Mouse (Mus musculus): ENCODE measurements around the gene Tmem170b. TPM values are rescaled to one million over a fixed set of nuclear protein-coding genes. Genes with fewer than 3 reads are reported as not detected.
A peak's percentile ranks its signal among the peaks of the same experiment; 100 is the strongest.
"Not testable (repeated sequence)": the region's sequence is repeated elsewhere in the genome, so short reads cannot be mapped to it uniquely, and the experiment has no call there.

The Tmem170b gene
- polyA plus RNA-seq, 1 experiment from 2014 or later: 10.1 TPM

- Histone ChIP-seq H3K9ac (ENCODE audit: low read length) (no peak overlapping the region), H3K9me3 (replicated peaks; ENCODE audit: control insufficient read depth, low read length) (no peaks in the 10 kb centered on the region), H3K4me2 (ENCODE audit: low read depth, low read length) (no peak overlapping the region), H3K27ac (ENCODE audit: low read length) (no peak overlapping the region), H3K4me1 (ENCODE audit: control insufficient read depth, insufficient read depth, low read length) (peaks cover 9% of the 10 kb centered on the region; the same call in 1 of the 2 replicates), H3K36me3 (ENCODE audit: control insufficient read depth, insufficient read depth, low read length) (no peaks in the 10 kb centered on the region), H3K4me3 (replicated peaks; ENCODE audit: low read length) (no peak overlapping the region), H3K27me3 (ENCODE audit: control insufficient read depth, insufficient read depth, low read length) (no peaks in the 10 kb centered on the region)
- 90% methylated on average over 11 of the region's 11 CpGs for WGBS
- no peak for ATAC-seq (ENCODE audit: insufficient read depth, low FRiP score)
Measured at GRCm38 (mm10) chr13:41671136-41671705, 65.5 kb downstream of the Tmem170b start.

GRCm38 (mm10) chr13:41672904-41673303 is 67.2 kb downstream of the Tmem170b start:
- not testable (repeated sequence) for H3K9me3 ChIP-seq (replicated peaks; ENCODE audit: control insufficient read depth, low read length); H3K36me3 ChIP-seq (ENCODE audit: control insufficient read depth, insufficient read depth, low read length); H3K4me1 ChIP-seq (ENCODE audit: control insufficient read depth, insufficient read depth, low read length); H3K4me3 ChIP-seq (replicated peaks; ENCODE audit: low read length); H3K27me3 ChIP-seq (ENCODE audit: control insufficient read depth, insufficient read depth, low read length); H3K4me2 ChIP-seq (ENCODE audit: low read depth, low read length); H3K9ac ChIP-seq (ENCODE audit: low read length)
- peak overlapping the region; percentile 70 for H3K27ac ChIP-seq (ENCODE audit: low read length)
- 35% methylated on average over 4 of the region's 5 CpGs for WGBS
- peak; percentile 84 for ATAC-seq (ENCODE audit: insufficient read depth, low FRiP score)

GRCm38 (mm10) chr13:41673541-41673940 is 67.8 kb downstream of the Tmem170b start:
- no peak overlapping the region for H3K4me2 ChIP-seq (ENCODE audit: low read depth, low read length)
- 55% methylated on average over 4 of the region's 4 CpGs for WGBS
- H3K4me1 ChIP-seq (ENCODE audit: control insufficient read depth, insufficient read depth, low read length): peaks cover 9% of the 10 kb centered on the region; the same call in 1 of the 2 replicates
- no peak overlapping the region for H3K9ac ChIP-seq (ENCODE audit: low read length)
- no peaks in the 10 kb centered on the region for H3K9me3 ChIP-seq (replicated peaks; ENCODE audit: control insufficient read depth, low read length)
- H3K27ac ChIP-seq (ENCODE audit: low read length): peak overlapping the region; percentile 70; the same call in 1 of the 2 replicates
- no peaks in the 10 kb centered on the region for H3K36me3 ChIP-seq (ENCODE audit: control insufficient read depth, insufficient read depth, low read length)
- H3K27me3 ChIP-seq (ENCODE audit: control insufficient read depth, insufficient read depth, low read length): no peaks in the 10 kb centered on the region
- ATAC-seq (ENCODE audit: insufficient read depth, low FRiP score): no peak
- H3K4me3 ChIP-seq (replicated peaks; ENCODE audit: low read length): no peak overlapping the region

- not testable (repeated sequence) for H3K9me3 ChIP-seq (replicated peaks; ENCODE audit: control insufficient read depth, low read length); H3K4me2 ChIP-seq (ENCODE audit: low read depth, low read length); H3K36me3 ChIP-seq (ENCODE audit: control insufficient read depth, insufficient read depth, low read length); H3K9ac ChIP-seq (ENCODE audit: low read length); H3K27me3 ChIP-seq (ENCODE audit: control insufficient read depth, insufficient read depth, low read length); H3K4me3 ChIP-seq (replicated peaks; ENCODE audit: low read length); H3K4me1 ChIP-seq (ENCODE audit: control insufficient read depth, insufficient read depth, low read length)
- 74% methylated on average over 9 of the region's 9 CpGs for WGBS
- ATAC-seq (ENCODE audit: insufficient read depth, low FRiP score): peak; percentile 37; the same call in 1 of the 2 replicates
- H3K27ac ChIP-seq (ENCODE audit: low read length): 0 out of 2 replicates have a peak overlapping the region, but pooled peaks have one; percentile 14
Measured at GRCm38 (mm10) chr13:41674608-41675007, 68.9 kb downstream of the Tmem170b start.

GRCm38 (mm10) chr13:41675498-41675897 is 69.8 kb downstream of the Tmem170b start:
- peaks cover 9% of the 10 kb centered on the region; the same call in 1 of the 2 replicates for H3K4me1 ChIP-seq (ENCODE audit: control insufficient read depth, insufficient read depth, low read length)
- no peak for ATAC-seq (ENCODE audit: insufficient read depth, low FRiP score)
- H3K9ac ChIP-seq (ENCODE audit: low read length): no peak overlapping the region
- no peaks in the 10 kb centered on the region for H3K36me3 ChIP-seq (ENCODE audit: control insufficient read depth, insufficient read depth, low read length)
- H3K27ac ChIP-seq (ENCODE audit: low read length): peak overlapping the region; percentile 53
- no peaks in the 10 kb centered on the region for H3K27me3 ChIP-seq (ENCODE audit: control insufficient read depth, insufficient read depth, low read length)
- H3K9me3 ChIP-seq (replicated peaks; ENCODE audit: control insufficient read depth, low read length): no peaks in the 10 kb centered on the region
- no peak overlapping the region for H3K4me2 ChIP-seq (ENCODE audit: low read depth, low read length)
- WGBS: 85% methylated on average over 3 of the region's 3 CpGs
- H3K4me3 ChIP-seq (replicated peaks; ENCODE audit: low read length): no peak overlapping the region

- Histone ChIP-seq H3K4me1 (ENCODE audit: control insufficient read depth, insufficient read depth, low read length) (peaks cover 9% of the 10 kb centered on the region; the same call in 1 of the 2 replicates), H3K9ac (ENCODE audit: low read length) (no peak overlapping the region), H3K4me2 (ENCODE audit: low read depth, low read length) (no peak overlapping the region), H3K27ac (ENCODE audit: low read length) (peak overlapping the region; percentile 2; the same call in 1 of the 2 replicates), H3K9me3 (replicated peaks; ENCODE audit: control insufficient read depth, low read length) (no peaks in the 10 kb centered on the region), H3K36me3 (ENCODE audit: control insufficient read depth, insufficient read depth, low read length) (no peaks in the 10 kb centered on the region), H3K27me3 (ENCODE audit: control insufficient read depth, insufficient read depth, low read length) (no peaks in the 10 kb centered on the region), H3K4me3 (replicated peaks; ENCODE audit: low read length) (no peak overlapping the region)
- no peak for ATAC-seq (ENCODE audit: insufficient read depth, low FRiP score)
- WGBS: 86% methylated on average over 9 of the region's 9 CpGs
Measured at GRCm38 (mm10) chr13:41675966-41676835, 70.5 kb downstream of the Tmem170b start.

- H3K36me3 ChIP-seq (ENCODE audit: control insufficient read depth, insufficient read depth, low read length): no peaks in the 10 kb centered on the region
- no peaks in the 10 kb centered on the region for H3K9me3 ChIP-seq (replicated peaks; ENCODE audit: control insufficient read depth, low read length)
- H3K27me3 ChIP-seq (ENCODE audit: control insufficient read depth, insufficient read depth, low read length): no peaks in the 10 kb centered on the region
- H3K4me2 ChIP-seq (ENCODE audit: low read depth, low read length): no peak overlapping the region
- 52% methylated on average over 7 of the region's 7 CpGs for WGBS
- no peak; the same call in 1 of the 2 replicates for ATAC-seq (ENCODE audit: insufficient read depth, low FRiP score)
- no peak overlapping the region for H3K27ac ChIP-seq (ENCODE audit: low read length)
- no peak overlapping the region for H3K9ac ChIP-seq (ENCODE audit: low read length)
- peaks cover 9% of the 10 kb centered on the region; the same call in 1 of the 2 replicates for H3K4me1 ChIP-seq (ENCODE audit: control insufficient read depth, insufficient read depth, low read length)
- no peak overlapping the region for H3K4me3 ChIP-seq (replicated peaks; ENCODE audit: low read length)
Measured at GRCm38 (mm10) chr13:41676836-41677186, 71.1 kb downstream of the Tmem170b start.

- H3K27me3 ChIP-seq (ENCODE audit: control insufficient read depth, insufficient read depth, low read length): no peaks in the 10 kb centered on the region
- H3K4me2 ChIP-seq (ENCODE audit: low read depth, low read length): no peak overlapping the region
- H3K9me3 ChIP-seq (replicated peaks; ENCODE audit: control insufficient read depth, low read length): no peaks in the 10 kb centered on the region
- H3K4me1 ChIP-seq (ENCODE audit: control insufficient read depth, insufficient read depth, low read length): 0 out of 2 replicates have a peak, but pooled peaks cover 3% of the 10 kb centered on the region
- no peak overlapping the region for H3K9ac ChIP-seq (ENCODE audit: low read length)
- 30% methylated on average over 12 of the region's 12 CpGs for WGBS
- no peaks in the 10 kb centered on the region for H3K36me3 ChIP-seq (ENCODE audit: control insufficient read depth, insufficient read depth, low read length)
- H3K27ac ChIP-seq (ENCODE audit: low read length): no peak overlapping the region
- no peak for ATAC-seq (ENCODE audit: insufficient read depth, low FRiP score)
- no peak overlapping the region for H3K4me3 ChIP-seq (replicated peaks; ENCODE audit: low read length)
Measured at GRCm38 (mm10) chr13:41680854-41681549, 75.3 kb downstream of the Tmem170b start.
